Mouse (Mus musculus) adrenal gland, adult (tissue): ENCODE results near the gene Olfr1179.
"Not testable (repeated sequence)": the region's sequence is repeated elsewhere in the genome, so short reads cannot be mapped to it uniquely, and the experiment has no call there.

Experiments
- DNase-seq, 2 experiments: peaks; one replicate each; pipeline ENCODE4 v3.0.0; 2022 to 2023; ENCODE audit warnings: low spot score in 1 of 2; ENCODE audit not compliant: inconsistent age in 2 of 2

The Olfr1179 gene

DNA sequence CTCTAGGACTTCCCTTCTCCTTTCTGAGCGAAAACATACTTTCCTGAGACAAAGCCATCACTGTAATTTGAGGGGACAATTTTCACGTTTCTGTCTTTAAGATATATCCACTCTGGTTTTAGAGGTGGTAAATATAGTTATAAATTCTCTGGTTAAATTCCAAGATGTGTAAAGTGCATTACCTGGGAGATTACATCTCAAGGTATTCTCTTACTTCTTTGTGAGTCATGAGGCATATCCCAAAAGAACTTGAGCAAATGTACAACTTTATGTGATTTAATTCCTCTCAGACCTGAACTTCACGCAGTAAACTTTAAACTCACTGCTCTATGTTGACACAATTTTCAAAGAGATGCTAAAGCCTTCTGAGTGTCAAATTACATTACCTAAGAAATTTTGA, at the start of gene Olfr1179:
TSS of gene Olfr1179 (minus strand) at position 101 of the 400 bp plus-strand sequence.
- no peak for DNase-seq

DNA sequence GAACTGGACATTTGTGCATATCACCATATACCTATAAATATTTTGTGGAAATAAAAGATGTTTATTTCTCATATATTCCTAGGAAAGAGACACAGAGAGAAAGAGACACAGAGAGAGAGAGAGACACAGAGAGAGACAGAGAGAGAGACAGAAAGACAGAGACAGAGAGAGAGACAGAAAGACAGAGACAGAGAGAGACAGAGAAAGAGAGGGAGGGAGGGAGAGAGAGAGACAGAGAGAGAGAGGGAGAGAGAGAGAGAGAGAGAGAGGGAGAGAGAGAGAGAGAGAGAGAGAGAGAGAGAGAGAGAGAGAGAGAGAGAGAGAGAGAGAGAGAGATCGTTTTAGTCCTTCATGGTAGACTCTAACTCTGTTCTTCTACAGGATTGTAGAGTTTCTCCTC, 48.3 kb upstream of the Olfr1179 start, which contains the start of gene Olfr1183:
TSS of gene Olfr1183 (plus strand) at position 301 of the 400 bp plus-strand sequence.
- DNase-seq, result not testable (repeated sequence)

- DNase-seq, result no peak
These were observed 42.8 kb upstream of the Olfr1179 start, which contains the start of gene Gm13757 for GRCm38 (mm10) chr2:88449031-88449430. Gm13757 (minus strand) TSS chr2:88449131.

DNA sequence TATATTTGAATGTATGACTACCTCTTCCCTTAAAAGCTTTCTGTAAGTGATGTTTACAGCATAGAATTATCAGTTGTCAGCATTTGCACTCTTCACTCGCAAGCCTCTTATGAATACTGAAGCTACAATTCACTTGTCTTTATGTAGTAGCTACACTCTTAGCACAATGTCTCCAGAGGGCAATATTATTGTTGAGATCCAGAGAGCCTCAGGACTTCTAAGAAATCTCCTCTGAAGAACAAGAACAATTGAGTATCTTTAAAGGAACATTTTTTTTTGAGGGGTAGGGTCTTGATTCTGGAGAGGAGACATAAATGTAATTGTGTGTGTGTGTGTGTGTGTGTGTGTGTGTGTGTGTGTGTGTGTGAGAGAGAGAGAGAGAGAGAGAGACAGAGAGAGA, 19.8 kb upstream of the Olfr1179 start, which contains the start of gene Olfr1181:
TSS of gene Olfr1181 (minus strand) at position 101 of the 400 bp plus-strand sequence.
- DNase-seq, result no peak

DNA sequence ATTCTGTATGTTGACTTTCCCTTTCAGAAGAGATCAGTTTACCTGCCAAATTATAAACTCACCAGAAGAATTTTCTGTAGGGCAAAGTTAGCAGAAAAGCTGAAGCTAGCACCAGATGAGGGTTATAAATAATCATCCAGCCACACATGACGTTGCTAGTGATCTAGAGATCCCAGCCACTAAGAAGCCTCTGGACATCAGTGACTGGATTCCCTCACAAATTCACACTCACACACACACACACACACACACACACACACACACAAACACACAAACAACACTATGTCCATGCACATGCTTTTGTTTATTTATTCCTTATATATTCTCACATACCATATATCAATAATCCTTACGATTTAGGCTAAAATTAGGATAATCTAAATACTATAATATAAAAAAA, 12.8 kb upstream of the Olfr1179 start, which contains the start of gene Olfr1180:
TSS of gene Olfr1180 (minus strand) at position 101 of the 400 bp plus-strand sequence.
- no peak for DNase-seq

- DNase-seq, result no peak
These were observed 19.5 kb downstream of the Olfr1179 start, which contains the start of gene Olfr1178 for GRCm38 (mm10) chr2:88386762-88387161. Olfr1178 (plus strand) TSS chr2:88387062.

DNA sequence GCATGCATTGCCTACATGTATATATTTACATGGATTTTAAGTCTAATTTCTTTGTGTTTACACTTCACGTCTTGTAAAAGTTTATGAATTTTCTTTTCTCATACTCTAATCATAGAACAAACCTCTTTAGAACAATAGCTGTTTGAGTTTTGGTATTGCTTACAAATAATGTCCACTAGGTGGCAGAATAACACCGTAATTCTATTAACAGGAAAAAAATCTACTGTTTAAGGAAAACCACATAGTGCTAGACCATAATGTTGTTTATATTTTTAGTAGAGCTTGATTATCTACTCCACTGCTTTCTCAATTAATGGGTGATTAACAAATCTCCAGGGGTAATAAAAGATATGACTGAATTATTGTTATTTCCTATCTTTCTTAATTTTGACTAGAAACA, 49.9 kb downstream of the Olfr1179 start:
- no peak for DNase-seq
